Mouse (Mus musculus) hindbrain, embryonic 10.5 days (tissue): ENCODE data around the gene 4930455H04Rik. TPM values are rescaled to one million over a fixed set of nuclear protein-coding genes. Genes with fewer than 3 reads are reported as not detected.

Source experiments
- DNase-seq: peaks from one replicate; pipeline ENCODE4 v3.0.0-alpha.2; 2017; ENCODE audit warnings: low spot score
- H3K27ac ChIP-seq: fragments of 300-500 bp; sonication (generic); 2 replicates; pipeline ENCODE4 v1.5.1; 2016; ENCODE audit warnings: mild to moderate bottlenecking, moderate library complexity
- H3K27me3 ChIP-seq: fragments of 300-500 bp; sonication (generic); 2 replicates; pipeline ENCODE4 v1.6.1; 2016; ENCODE audit warnings: mild to moderate bottlenecking; ENCODE audit not compliant: poor library complexity, insufficient read depth, severe bottlenecking
- H3K36me3 ChIP-seq: fragments of 300-500 bp; sonication (generic); 2 replicates; pipeline ENCODE4 v1.6.1; 2016; ENCODE audit warnings: mild to moderate bottlenecking, moderate library complexity
- H3K4me1 ChIP-seq: fragments of 300-500 bp; sonication (generic); replicated peaks from 2 replicates; pipeline ENCODE4 v1.6.1; 2016; ENCODE audit warnings: mild to moderate bottlenecking
- H3K4me3 ChIP-seq: fragments of 300-500 bp; sonication (generic); 2 replicates; pipeline ENCODE4 v1.5.1; 2016; ENCODE audit warnings: mild to moderate bottlenecking, moderate library complexity
- H3K9me3 ChIP-seq: fragments of 300-500 bp; sonication (generic); 2 replicates; pipeline ENCODE4 v1.6.1; 2016; ENCODE audit warnings: mild to moderate bottlenecking, moderate library complexity
- WGBS: fragments of 180-500 bp; shearing (Covaris S2); methylation state at CpG from one replicate; pipeline ENCODE4 v1.1.7; 2016; 5-methylcytosine and 5-hydroxymethylcytosine counted together
- polyA plus RNA-seq: library from polyadenylated mRNA; unstranded; fragments of >200 nt; fragmentation: Nextera tagmentation; extraction: Ambion mirVana; gene quantifications from 2 replicates; pipeline ENCODE4 v1.2.1, GENCODE M21; 2016

The 4930455H04Rik gene
- polyA plus RNA-seq, 1 experiment from 2014 or later, result not detected

GRCm38 (mm10) chr3:116952242-116952899 is 15.7 kb upstream of the 4930455H04Rik start:
- WGBS, result 81% methylated on average over 8 of the region's 8 CpGs
- H3K4me1 ChIP-seq, result no peaks in the 10 kb centered on the region
- no peak overlapping the region for H3K4me3 ChIP-seq
- no peaks in the 10 kb centered on the region for H3K9me3 ChIP-seq
- no peaks in the 10 kb centered on the region for H3K27me3 ChIP-seq
- no peaks in the 10 kb centered on the region for H3K36me3 ChIP-seq
- DNase-seq, result no peak
- H3K27ac ChIP-seq, result no peak overlapping the region

GRCm38 (mm10) chr3:116953366-116953765 is 14.7 kb upstream of the 4930455H04Rik start:
- H3K27ac ChIP-seq, result no peak overlapping the region
- H3K27me3 ChIP-seq, result no peaks in the 10 kb centered on the region
- H3K4me1 ChIP-seq, result no peaks in the 10 kb centered on the region
- no peaks in the 10 kb centered on the region for H3K36me3 ChIP-seq
- H3K9me3 ChIP-seq, result no peaks in the 10 kb centered on the region
- 85% methylated on average over 6 of the region's 6 CpGs for WGBS
- H3K4me3 ChIP-seq, result no peak overlapping the region
- no peak for DNase-seq

- no peaks in the 10 kb centered on the region for H3K9me3 ChIP-seq
- WGBS, result 76% methylated on average over 6 of the region's 6 CpGs
- H3K27me3 ChIP-seq, result no peaks in the 10 kb centered on the region
- no peak overlapping the region for H3K27ac ChIP-seq
- no peak for DNase-seq
- no peak overlapping the region for H3K4me3 ChIP-seq
- no peaks in the 10 kb centered on the region for H3K4me1 ChIP-seq
- no peaks in the 10 kb centered on the region for H3K36me3 ChIP-seq
Measured at GRCm38 (mm10) chr3:116955061-116955460, 13.0 kb upstream of the 4930455H04Rik start.

GRCm38 (mm10) chr3:116960414-116960813 is 7.7 kb upstream of the 4930455H04Rik start:
- no peaks in the 10 kb centered on the region for H3K9me3 ChIP-seq
- H3K36me3 ChIP-seq, result no peaks in the 10 kb centered on the region
- no peak overlapping the region for H3K27ac ChIP-seq
- 79% methylated on average over 2 of the region's 2 CpGs for WGBS
- peaks cover 7% of the 10 kb centered on the region; the same call in 1 of the 2 replicates for H3K4me1 ChIP-seq
- no peak overlapping the region for H3K4me3 ChIP-seq
- no peak for DNase-seq
- no peaks in the 10 kb centered on the region for H3K27me3 ChIP-seq

GRCm38 (mm10) chr3:116961354-116962142 is 6.5 kb upstream of the 4930455H04Rik start:
- Histone ChIP-seq H3K36me3 (no peaks in the 10 kb centered on the region), H3K4me1 (peaks cover 11% of the 10 kb centered on the region; the same call in 1 of the 2 replicates), H3K27ac (no peak overlapping the region), H3K9me3 (no peaks in the 10 kb centered on the region), H3K27me3 (no peaks in the 10 kb centered on the region), H3K4me3 (no peak overlapping the region)
- DNase-seq, result no peak
- WGBS, result 70% methylated on average over 15 of the region's 15 CpGs

- Histone ChIP-seq H3K27ac (no peak overlapping the region), H3K27me3 (no peaks in the 10 kb centered on the region), H3K36me3 (no peaks in the 10 kb centered on the region), H3K4me1 (peaks cover 17% of the 10 kb centered on the region), H3K9me3 (no peaks in the 10 kb centered on the region), H3K4me3 (no peak overlapping the region)
- 78% methylated on average over 4 of the region's 4 CpGs for WGBS
- DNase-seq, result no peak
Measured at GRCm38 (mm10) chr3:116963213-116963612, 4.9 kb upstream of the 4930455H04Rik start.

- WGBS, result 92% methylated on average over 9 of the region's 9 CpGs
- Histone ChIP-seq H3K4me3 (no peak overlapping the region), H3K4me1 (peaks cover 30% of the 10 kb centered on the region), H3K27ac (no peak overlapping the region), H3K9me3 (no peaks in the 10 kb centered on the region), H3K36me3 (no peaks in the 10 kb centered on the region), H3K27me3 (no peaks in the 10 kb centered on the region)
- no peak for DNase-seq
Measured at GRCm38 (mm10) chr3:116964426-116964825, 3.6 kb upstream of the 4930455H04Rik start.

GRCm38 (mm10) chr3:116966225-116966624 is 1.8 kb upstream of the 4930455H04Rik start:
- peaks cover 33% of the 10 kb centered on the region for H3K4me1 ChIP-seq
- H3K27me3 ChIP-seq, result no peaks in the 10 kb centered on the region
- no peaks in the 10 kb centered on the region for H3K36me3 ChIP-seq
- peak; percentile 28 for DNase-seq
- H3K27ac ChIP-seq, result no peak overlapping the region
- no peak overlapping the region for H3K4me3 ChIP-seq
- WGBS, result 25% methylated on average over 4 of the region's 4 CpGs
- no peaks in the 10 kb centered on the region for H3K9me3 ChIP-seq

GRCm38 (mm10) chr3:116966800-116967199 is 1.3 kb upstream of the 4930455H04Rik start:
- WGBS, result 59% methylated on average over 6 of the region's 6 CpGs

GRCm38 (mm10) chr3:116967436-116967835 is 631 bp upstream of the 4930455H04Rik start:
- 93% methylated on average over 6 of the region's 6 CpGs for WGBS
- Histone ChIP-seq H3K9me3 (no peaks in the 10 kb centered on the region), H3K27me3 (no peaks in the 10 kb centered on the region), H3K4me3 (no peak overlapping the region), H3K27ac (no peak overlapping the region), H3K4me1 (peaks cover 26% of the 10 kb centered on the region), H3K36me3 (no peaks in the 10 kb centered on the region)
- DNase-seq, result no peak

More at GRCm38 (mm10) chr3:116966800-116967199, 1.3 kb upstream of the 4930455H04Rik start:
- H3K4me1 ChIP-seq, result peaks cover 27% of the 10 kb centered on the region
- H3K27ac ChIP-seq, result no peak overlapping the region
- DNase-seq, result no peak
- H3K27me3 ChIP-seq, result no peaks in the 10 kb centered on the region
- no peaks in the 10 kb centered on the region for H3K36me3 ChIP-seq
- H3K4me3 ChIP-seq, result no peak overlapping the region
- no peaks in the 10 kb centered on the region for H3K9me3 ChIP-seq

- Histone ChIP-seq H3K27ac (peak within 1 kb of the TSS; percentile 77), H3K4me3 (peak within 1 kb of the TSS; percentile 49), H3K4me1 (peaks cover 26% of the 10 kb centered on the region), H3K36me3 (no peaks in the 10 kb centered on the region), H3K27me3 (no peaks in the 10 kb centered on the region), H3K9me3 (no peaks in the 10 kb centered on the region)
- WGBS, result 12% methylated on average over 17 of the region's 17 CpGs
- peak; percentile 56 for DNase-seq
Measured at GRCm38 (mm10) chr3:116968540-116968997, 502 bp downstream of the 4930455H04Rik start, which contains the start of gene Palmd. TSS of gene Palmd (minus strand) at chr3:116968987.

- H3K4me1 ChIP-seq, result peaks cover 26% of the 10 kb centered on the region
- no peaks in the 10 kb centered on the region for H3K27me3 ChIP-seq
- H3K4me3 ChIP-seq, result peak overlapping the region; percentile 49
- H3K27ac ChIP-seq, result peak overlapping the region; percentile 77
- H3K36me3 ChIP-seq, result no peaks in the 10 kb centered on the region
- no peaks in the 10 kb centered on the region for H3K9me3 ChIP-seq
- WGBS, result 27% methylated on average over 5 of the region's 5 CpGs
- DNase-seq, result no peak
Measured at GRCm38 (mm10) chr3:116969003-116969402, 936 bp downstream of the 4930455H04Rik start.

GRCm38 (mm10) chr3:116969786-116970185 is 1.7 kb downstream of the 4930455H04Rik start:
- H3K36me3 ChIP-seq, result no peaks in the 10 kb centered on the region
- H3K27ac ChIP-seq, result no peak overlapping the region
- H3K4me3 ChIP-seq, result no peak overlapping the region
- 70% methylated on average over 5 of the region's 5 CpGs for WGBS
- H3K27me3 ChIP-seq, result no peaks in the 10 kb centered on the region
- peaks cover 26% of the 10 kb centered on the region for H3K4me1 ChIP-seq
- no peaks in the 10 kb centered on the region for H3K9me3 ChIP-seq
- no peak for DNase-seq
